Mouse (Mus musculus) midbrain, embryonic 13.5 days (tissue): ENCODE data around the gene C5ar1. TPM values are rescaled to one million over a fixed set of nuclear protein-coding genes. Genes with fewer than 3 reads are reported as not detected.
"Not testable (repeated sequence)": the region's sequence is repeated elsewhere in the genome, so short reads cannot be mapped to it uniquely, and the experiment has no call there.

ENCODE experiments used
- ATAC-seq: fragments of 200-750 bp; cut with Nextera tagmentation; 2 replicates; pipeline ENCODE4 v1.8.0; 2017; ENCODE audit warnings: mild to moderate bottlenecking, moderate TSS enrichment, moderate library complexity
- H3K27ac ChIP-seq: fragments of 300-500 bp; sonication (generic); 2 replicates; pipeline ENCODE4 v1.5.1; 2015; ENCODE audit warnings: inconsistent platforms, mild to moderate bottlenecking, moderate library complexity
- H3K27me3 ChIP-seq: fragments of 300-500 bp; sonication (generic); 2 replicates; pipeline ENCODE4 v1.6.1; 2015; ENCODE audit warnings: mild to moderate bottlenecking, inconsistent platforms
- H3K36me3 ChIP-seq: fragments of 300-500 bp; sonication (generic); 2 replicates; pipeline ENCODE4 v1.6.1; 2015; ENCODE audit warnings: mild to moderate bottlenecking, inconsistent platforms
- H3K4me1 ChIP-seq: fragments of 300-500 bp; sonication (generic); replicated peaks from 2 replicates; pipeline ENCODE4 v1.6.1; 2015; ENCODE audit warnings: inconsistent platforms
- H3K4me2 ChIP-seq: fragments of 300-500 bp; sonication (generic); replicated peaks from 2 replicates; pipeline ENCODE4 v1.6.1; 2015; ENCODE audit warnings: moderate library complexity, mild to moderate bottlenecking, inconsistent platforms
- H3K4me3 ChIP-seq: fragments of 300-500 bp; sonication (generic); replicated peaks from 2 replicates; pipeline ENCODE4 v1.5.1; 2015; ENCODE audit warnings: mild to moderate bottlenecking, inconsistent platforms
- H3K9ac ChIP-seq: fragments of 300-500 bp; sonication (generic); replicated peaks from 2 replicates; pipeline ENCODE4 v1.6.1; 2015; ENCODE audit warnings: mild to moderate bottlenecking, inconsistent platforms
- H3K9me3 ChIP-seq: fragments of 300-500 bp; sonication (generic); 2 replicates; pipeline ENCODE4 v1.6.1; 2016; ENCODE audit warnings: mild to moderate bottlenecking, inconsistent platforms
- WGBS: fragments of 180-500 bp; shearing (Covaris S2); methylation state at CpG from one replicate; pipeline ENCODE4 v1.1.7; 2015; 5-methylcytosine and 5-hydroxymethylcytosine counted together
- polyA plus RNA-seq: library from polyadenylated mRNA; unstranded; fragments of >200 nt; fragmentation: Nextera tagmentation; extraction: Ambion mirVana; gene quantifications from 2 replicates; pipeline ENCODE4 v1.2.1, GENCODE M21; 2015

The C5ar1 gene
- polyA plus RNA-seq, 1 experiment from 2014 or later = 1.5 TPM

GRCm38 (mm10) chr7:16273081-16273765 lies 13.9 kb upstream of the C5ar1 start, which contains the start of gene Inafm1:
Gene Inafm1 (minus strand): TSS chr7:16273617.
- peak within 1 kb of the TSS; percentile 96 for H3K27ac ChIP-seq
- peak; percentile 89 for ATAC-seq
- peak within 1 kb of the TSS; percentile 90 for H3K9ac ChIP-seq
- under 1% methylated on average over 41 of the region's 49 CpGs for WGBS
- peaks cover 33% of the 10 kb centered on the region for H3K36me3 ChIP-seq
- peak within 1 kb of the TSS; percentile 81 for H3K4me3 ChIP-seq
- H3K4me2 ChIP-seq = peak within 1 kb of the TSS; percentile 93
- no peaks in the 10 kb centered on the region for H3K9me3 ChIP-seq
- H3K4me1 ChIP-seq = peaks cover 29% of the 10 kb centered on the region
- peaks cover 9% of the 10 kb centered on the region; the same call in 1 of the 2 replicates for H3K27me3 ChIP-seq

GRCm38 (mm10) chr7:16272681-16273080 lies 13.3 kb upstream of the C5ar1 start:
- no peaks in the 10 kb centered on the region for H3K9me3 ChIP-seq
- peak overlapping the region; percentile 96 for H3K27ac ChIP-seq
- H3K4me1 ChIP-seq = peaks cover 29% of the 10 kb centered on the region
- H3K36me3 ChIP-seq = peaks cover 28% of the 10 kb centered on the region
- H3K27me3 ChIP-seq = peaks cover 9% of the 10 kb centered on the region; the same call in 1 of the 2 replicates
- under 1% methylated on average over 45 of the region's 46 CpGs for WGBS
- peak overlapping the region; percentile 93 for H3K4me2 ChIP-seq
- peak overlapping the region; percentile 81 for H3K4me3 ChIP-seq
- peak overlapping the region; percentile 90 for H3K9ac ChIP-seq
- ATAC-seq = peak; percentile 79

GRCm38 (mm10) chr7:16271139-16271538 lies 11.8 kb upstream of the C5ar1 start:
- no peak for ATAC-seq
- peaks cover 9% of the 10 kb centered on the region; the same call in 1 of the 2 replicates for H3K27me3 ChIP-seq
- peaks cover 12% of the 10 kb centered on the region for H3K36me3 ChIP-seq
- peak overlapping the region; percentile 93 for H3K4me2 ChIP-seq
- 51% methylated on average over 1 of the region's 1 CpGs for WGBS
- no peak overlapping the region for H3K27ac ChIP-seq
- no peaks in the 10 kb centered on the region for H3K9me3 ChIP-seq
- H3K4me3 ChIP-seq = no peak overlapping the region
- peaks cover 29% of the 10 kb centered on the region for H3K4me1 ChIP-seq
- no peak overlapping the region for H3K9ac ChIP-seq

GRCm38 (mm10) chr7:16266593-16266992 lies 7.3 kb upstream of the C5ar1 start:
- H3K27me3 ChIP-seq, H3K4me1 ChIP-seq, H3K36me3 ChIP-seq, H3K4me2 ChIP-seq, ATAC-seq, H3K9ac ChIP-seq, H3K9me3 ChIP-seq, H3K4me3 ChIP-seq, H3K27ac ChIP-seq: not testable (repeated sequence)
- 89% methylated on average over 7 of the region's 7 CpGs for WGBS

- ATAC-seq = no peak
- 92% methylated on average over 11 of the region's 11 CpGs for WGBS
- H3K27ac ChIP-seq = no peak overlapping the region
- H3K4me1 ChIP-seq = 0 out of 2 replicates have a peak, but pooled peaks cover 3% of the 10 kb centered on the region
- no peaks in the 10 kb centered on the region; the same call in 1 of the 2 replicates for H3K9me3 ChIP-seq
- no peak overlapping the region for H3K9ac ChIP-seq
- H3K27me3 ChIP-seq = peaks cover 6% of the 10 kb centered on the region; the same call in 1 of the 2 replicates
- no peak overlapping the region for H3K4me3 ChIP-seq
- H3K36me3 ChIP-seq = no peaks in the 10 kb centered on the region
- H3K4me2 ChIP-seq = no peak overlapping the region
Measured at GRCm38 (mm10) chr7:16265856-16266255, 6.5 kb upstream of the C5ar1 start.

- Histone ChIP-seq H3K27me3 (no peaks in the 10 kb centered on the region), H3K9ac (no peak overlapping the region), H3K27ac (no peak overlapping the region), H3K4me1 (no peaks in the 10 kb centered on the region), H3K4me3 (no peak overlapping the region), H3K9me3 (no peaks in the 10 kb centered on the region; the same call in 1 of the 2 replicates), H3K36me3 (no peaks in the 10 kb centered on the region), H3K4me2 (no peak overlapping the region)
- ATAC-seq = no peak
- WGBS = 87% methylated on average over 5 of the region's 5 CpGs
Measured at GRCm38 (mm10) chr7:16263843-16264242, 4.5 kb upstream of the C5ar1 start.

- H3K4me1 ChIP-seq = no peaks in the 10 kb centered on the region
- 31% methylated on average over 8 of the region's 8 CpGs for WGBS
- ATAC-seq = peak; percentile 27; the same call in 1 of the 2 replicates
- H3K9ac ChIP-seq = no peak overlapping the region
- no peak overlapping the region for H3K27ac ChIP-seq
- no peaks in the 10 kb centered on the region; the same call in 1 of the 2 replicates for H3K9me3 ChIP-seq
- no peaks in the 10 kb centered on the region for H3K27me3 ChIP-seq
- no peak overlapping the region for H3K4me3 ChIP-seq
- H3K36me3 ChIP-seq = no peaks in the 10 kb centered on the region
- no peak overlapping the region for H3K4me2 ChIP-seq
Measured at GRCm38 (mm10) chr7:16263015-16263787, 3.9 kb upstream of the C5ar1 start.

GRCm38 (mm10) chr7:16261097-16261496 lies 1.8 kb upstream of the C5ar1 start:
- Histone ChIP-seq H3K27me3 (no peaks in the 10 kb centered on the region), H3K4me1 (no peaks in the 10 kb centered on the region), H3K9ac (no peak overlapping the region), H3K9me3 (no peaks in the 10 kb centered on the region; the same call in 1 of the 2 replicates), H3K4me3 (no peak overlapping the region), H3K4me2 (no peak overlapping the region), H3K36me3 (no peaks in the 10 kb centered on the region), H3K27ac (no peak overlapping the region)
- no peak for ATAC-seq
- 94% methylated on average over 1 of the region's 1 CpGs for WGBS

- H3K27me3 ChIP-seq = no peaks in the 10 kb centered on the region
- no peaks in the 10 kb centered on the region for H3K9me3 ChIP-seq
- H3K27ac ChIP-seq = no peak overlapping the region
- H3K36me3 ChIP-seq = no peaks in the 10 kb centered on the region
- ATAC-seq = no peak
- 84% methylated on average over 11 of the region's 11 CpGs for WGBS
- H3K4me1 ChIP-seq = no peaks in the 10 kb centered on the region
- H3K9ac ChIP-seq = no peak overlapping the region
- H3K4me3 ChIP-seq = no peak overlapping the region
- no peak overlapping the region for H3K4me2 ChIP-seq
Measured at GRCm38 (mm10) chr7:16257830-16258229, 1.5 kb downstream of the C5ar1 start.

GRCm38 (mm10) chr7:16255963-16256362 lies 3.4 kb downstream of the C5ar1 start:
- H3K4me1 ChIP-seq, H3K4me3 ChIP-seq, H3K9me3 ChIP-seq, ATAC-seq, H3K9ac ChIP-seq, H3K27ac ChIP-seq, H3K27me3 ChIP-seq, H3K4me2 ChIP-seq, H3K36me3 ChIP-seq: not testable (repeated sequence)
- WGBS = 76% methylated on average over 4 of the region's 4 CpGs

- 73% methylated on average over 4 of the region's 4 CpGs for WGBS
- Histone ChIP-seq H3K36me3 (no peaks in the 10 kb centered on the region), H3K27me3 (no peaks in the 10 kb centered on the region), H3K27ac (no peak overlapping the region), H3K4me3 (no peak overlapping the region), H3K9me3 (no peaks in the 10 kb centered on the region), H3K4me1 (no peaks in the 10 kb centered on the region), H3K4me2 (no peak overlapping the region), H3K9ac (no peak overlapping the region)
- ATAC-seq = no peak
Measured at GRCm38 (mm10) chr7:16254195-16254594, 5.1 kb downstream of the C5ar1 start.

- WGBS = 88% methylated on average over 5 of the region's 5 CpGs
- ATAC-seq = no peak
- H3K36me3 ChIP-seq = no peaks in the 10 kb centered on the region
- no peak overlapping the region for H3K4me3 ChIP-seq
- no peak overlapping the region for H3K27ac ChIP-seq
- no peaks in the 10 kb centered on the region for H3K9me3 ChIP-seq
- no peaks in the 10 kb centered on the region for H3K4me1 ChIP-seq
- no peak overlapping the region for H3K9ac ChIP-seq
- no peak overlapping the region for H3K4me2 ChIP-seq
- no peaks in the 10 kb centered on the region for H3K27me3 ChIP-seq
Measured at GRCm38 (mm10) chr7:16250687-16251086, 8.7 kb downstream of the C5ar1 start.
